Mouse (Mus musculus): ENCODE results near the gene Ap1g2. TPM values are rescaled to one million over a fixed set of nuclear protein-coding genes. Genes with fewer than 3 reads are reported as not detected.

Gene Ap1g2
- total and polyA plus RNA-seq, 2 experiments from 2014 or later: 3.9 to 5.7 TPM

- no peak for TF ChIP-seq EP300 (IDR thresholded peaks at IDR 0.05; ENCODE audit: low read depth)
- TF ChIP-seq CTCF (IDR thresholded peaks at IDR 0.05; ENCODE audit: low read depth): no peak
- 63% methylated on average over 2 of the region's 2 CpGs for WGBS
- DNase-seq (ENCODE audit: low spot score) (no peak), ATAC-seq (ENCODE audit: insufficient read depth, low read depth) (no peak)
- no peak overlapping the region for H3K4me2 ChIP-seq (ENCODE audit: low read depth, low read length)
- H3K9me3 ChIP-seq (replicated peaks; ENCODE audit: control insufficient read depth, low read length): no peaks in the 10 kb centered on the region
- no peaks in the 10 kb centered on the region for H3K36me3 ChIP-seq (replicated peaks; ENCODE audit: control insufficient read depth, insufficient read depth, low read length)
- no peak overlapping the region for H3K9ac ChIP-seq (replicated peaks; ENCODE audit: low read depth, low read length)
- H3K4me1 ChIP-seq (ENCODE audit: control insufficient read depth, insufficient read depth): peaks cover 14% of the 10 kb centered on the region
- no peak overlapping the region for H3K4me3 ChIP-seq (ENCODE audit: low read depth, low read length)
- no peak overlapping the region for H3K27ac ChIP-seq (ENCODE audit: low read depth)
- H3K27me3 ChIP-seq (ENCODE audit: control insufficient read depth, insufficient read depth, low read length): peaks cover 73% of the 10 kb centered on the region
These were observed 5.3 kb upstream of the Ap1g2 start for GRCm38 (mm10) chr14:55111720-55112119.

- Histone ChIP-seq H3K27ac (ENCODE audit: low read depth) (no peak overlapping the region), H3K36me3 (replicated peaks; ENCODE audit: control insufficient read depth, insufficient read depth, low read length) (no peaks in the 10 kb centered on the region), H3K27me3 (ENCODE audit: control insufficient read depth, insufficient read depth, low read length) (peaks cover 56% of the 10 kb centered on the region), H3K4me1 (ENCODE audit: control insufficient read depth, insufficient read depth) (peaks cover 25% of the 10 kb centered on the region), H3K4me2 (ENCODE audit: low read depth, low read length) (no peak overlapping the region), H3K9ac (replicated peaks; ENCODE audit: low read depth, low read length) (no peak overlapping the region), H3K9me3 (replicated peaks; ENCODE audit: control insufficient read depth, low read length) (no peaks in the 10 kb centered on the region), H3K4me3 (ENCODE audit: low read depth, low read length) (no peak overlapping the region)
- DNase-seq (ENCODE audit: low spot score) (no peak), ATAC-seq (ENCODE audit: insufficient read depth, low read depth) (no peak)
- WGBS: 30% methylated on average over 9 of the region's 9 CpGs
- TF ChIP-seq EP300 (IDR thresholded peaks at IDR 0.05; ENCODE audit: low read depth) (no peak), CTCF (IDR thresholded peaks at IDR 0.05; ENCODE audit: low read depth) (no peak)
These were observed 3.7 kb upstream of the Ap1g2 start for GRCm38 (mm10) chr14:55110076-55110475.

- H3K9ac ChIP-seq (replicated peaks; ENCODE audit: low read depth, low read length): no peak overlapping the region
These were observed 2.9 kb upstream of the Ap1g2 start for GRCm38 (mm10) chr14:55109048-55109873.

GRCm38 (mm10) chr14:55108202-55108870 is 1.9 kb upstream of the Ap1g2 start:
- ATAC-seq (ENCODE audit: insufficient read depth, low read depth) (no peak), DNase-seq (ENCODE audit: low spot score) (no peak)
- Histone ChIP-seq H3K27ac (ENCODE audit: low read depth) (no peak overlapping the region), H3K9ac (replicated peaks; ENCODE audit: low read depth, low read length) (no peak overlapping the region), H3K27me3 (ENCODE audit: control insufficient read depth, insufficient read depth, low read length) (peaks cover 39% of the 10 kb centered on the region), H3K9me3 (replicated peaks; ENCODE audit: control insufficient read depth, low read length) (no peaks in the 10 kb centered on the region), H3K36me3 (replicated peaks; ENCODE audit: control insufficient read depth, insufficient read depth, low read length) (0 out of 2 replicates have a peak, but pooled peaks cover 6% of the 10 kb centered on the region), H3K4me3 (ENCODE audit: low read depth, low read length) (no peak overlapping the region), H3K4me1 (ENCODE audit: control insufficient read depth, insufficient read depth) (peaks cover 14% of the 10 kb centered on the region; the same call in 1 of the 2 replicates), H3K4me2 (ENCODE audit: low read depth, low read length) (no peak overlapping the region)
- WGBS: 35% methylated on average over 9 of the region's 9 CpGs
- TF ChIP-seq EP300 (IDR thresholded peaks at IDR 0.05; ENCODE audit: low read depth) (no peak), CTCF (IDR thresholded peaks at IDR 0.05; ENCODE audit: low read depth) (no peak)

More at GRCm38 (mm10) chr14:55109048-55109873, 2.9 kb upstream of the Ap1g2 start:
- TF ChIP-seq EP300 (IDR thresholded peaks at IDR 0.05; ENCODE audit: low read depth) (no peak), CTCF (IDR thresholded peaks at IDR 0.05; ENCODE audit: low read depth) (no peak)
- Histone ChIP-seq H3K9me3 (replicated peaks; ENCODE audit: control insufficient read depth, low read length) (no peaks in the 10 kb centered on the region), H3K27ac (ENCODE audit: low read depth) (no peak overlapping the region), H3K27me3 (ENCODE audit: control insufficient read depth, insufficient read depth, low read length) (peaks cover 48% of the 10 kb centered on the region), H3K36me3 (replicated peaks; ENCODE audit: control insufficient read depth, insufficient read depth, low read length) (0 out of 2 replicates have a peak, but pooled peaks cover 3% of the 10 kb centered on the region), H3K4me2 (ENCODE audit: low read depth, low read length) (no peak overlapping the region), H3K4me1 (ENCODE audit: control insufficient read depth, insufficient read depth) (peaks cover 17% of the 10 kb centered on the region; the same call in 1 of the 2 replicates), H3K4me3 (ENCODE audit: low read depth, low read length) (no peak overlapping the region)
- DNase-seq (ENCODE audit: low spot score): no peak
- WGBS: 17% methylated on average over 21 of the region's 21 CpGs
- ATAC-seq (ENCODE audit: insufficient read depth, low read depth): no peak

GRCm38 (mm10) chr14:55106990-55107389 is 597 bp upstream of the Ap1g2 start:
- H3K27me3 ChIP-seq (ENCODE audit: control insufficient read depth, insufficient read depth, low read length): peaks cover 35% of the 10 kb centered on the region
- WGBS: 77% methylated on average over 8 of the region's 8 CpGs

More at GRCm38 (mm10) chr14:55106990-55107389, 597 bp upstream of the Ap1g2 start:
- Histone ChIP-seq H3K9me3 (replicated peaks; ENCODE audit: control insufficient read depth, low read length) (no peaks in the 10 kb centered on the region), H3K4me3 (ENCODE audit: low read depth, low read length) (no peak overlapping the region), H3K36me3 (replicated peaks; ENCODE audit: control insufficient read depth, insufficient read depth, low read length) (0 out of 2 replicates have a peak, but pooled peaks cover 10% of the 10 kb centered on the region), H3K4me1 (ENCODE audit: control insufficient read depth, insufficient read depth) (peaks cover 14% of the 10 kb centered on the region; the same call in 1 of the 2 replicates), H3K4me2 (ENCODE audit: low read depth, low read length) (no peak overlapping the region), H3K9ac (replicated peaks; ENCODE audit: low read depth, low read length) (no peak overlapping the region), H3K27ac (ENCODE audit: low read depth) (no peak overlapping the region)
- ATAC-seq (ENCODE audit: insufficient read depth, low read depth) (no peak), DNase-seq (ENCODE audit: low spot score) (no peak)
- TF ChIP-seq CTCF (IDR thresholded peaks at IDR 0.05; ENCODE audit: low read depth): no peak
- no peak for TF ChIP-seq EP300 (IDR thresholded peaks at IDR 0.05; ENCODE audit: low read depth)

Data from heart, postnatal 0 days (tissue).